Mouse (Mus musculus): ENCODE data around the gene Tppp. TPM values are rescaled to one million over a fixed set of nuclear protein-coding genes. Genes with fewer than 3 reads are reported as not detected.
"Not testable (repeated sequence)": the region's sequence is repeated elsewhere in the genome, so short reads cannot be mapped to it uniquely, and the experiment has no call there.

Gene Tppp
- polyA plus RNA-seq, 1 experiment from 2014 or later: 1.6 TPM

DNA sequence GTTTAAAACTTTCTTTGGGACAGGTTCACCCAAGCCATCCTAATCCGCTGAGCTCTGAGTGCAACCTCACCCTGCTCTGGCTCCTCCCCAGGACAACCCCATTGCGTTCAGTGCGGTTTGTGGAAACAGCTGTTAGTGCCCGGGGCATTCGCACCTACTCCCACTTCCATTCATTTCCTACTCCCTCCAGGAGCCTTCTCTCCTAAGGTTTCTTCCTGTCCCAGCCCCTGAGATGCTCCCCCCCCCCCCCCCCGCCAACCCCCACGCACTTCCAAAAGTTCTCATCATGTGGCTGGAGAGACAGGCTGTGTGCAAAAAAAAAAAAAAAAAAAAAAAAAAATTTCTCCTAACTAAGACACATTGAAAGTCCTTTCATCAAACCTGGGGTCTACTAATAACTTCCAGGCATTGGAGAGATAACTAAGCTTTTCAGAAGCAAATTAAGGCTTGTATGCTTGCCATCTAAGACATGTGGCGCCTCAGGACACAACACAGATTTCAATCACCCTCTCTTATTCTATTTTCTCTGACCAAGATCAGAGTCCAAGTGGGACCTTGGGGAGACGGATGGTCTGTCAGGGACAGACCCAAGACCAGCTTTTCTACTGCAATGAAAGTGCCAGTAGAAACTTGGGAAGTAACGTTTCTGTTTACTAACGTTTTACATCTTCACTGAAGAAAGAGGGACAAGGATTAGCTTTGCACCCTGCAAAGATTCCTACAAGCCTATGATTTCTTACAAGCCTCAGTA, 53.3 kb downstream of the Tppp start:
- Histone ChIP-seq H3K4me1 (no peaks in the 10 kb centered on the region), H3K27ac (replicated peaks) (no peak overlapping the region), H3K27me3 (no peaks in the 10 kb centered on the region), H3K4me2 (replicated peaks) (peak overlapping the region; percentile 49), H3K9ac (no peak overlapping the region), H3K9me3 (replicated peaks) (no peaks in the 10 kb centered on the region), H3K36me3 (no peaks in the 10 kb centered on the region), H3K4me3 (replicated peaks) (peak overlapping the region; percentile 91)
- ATAC-seq (ENCODE audit: insufficient number of reproducible peaks, low FRiP score, low TSS enrichment, low read depth): no peak
- WGBS: 20% methylated on average over 10 of the region's 11 CpGs

DNA sequence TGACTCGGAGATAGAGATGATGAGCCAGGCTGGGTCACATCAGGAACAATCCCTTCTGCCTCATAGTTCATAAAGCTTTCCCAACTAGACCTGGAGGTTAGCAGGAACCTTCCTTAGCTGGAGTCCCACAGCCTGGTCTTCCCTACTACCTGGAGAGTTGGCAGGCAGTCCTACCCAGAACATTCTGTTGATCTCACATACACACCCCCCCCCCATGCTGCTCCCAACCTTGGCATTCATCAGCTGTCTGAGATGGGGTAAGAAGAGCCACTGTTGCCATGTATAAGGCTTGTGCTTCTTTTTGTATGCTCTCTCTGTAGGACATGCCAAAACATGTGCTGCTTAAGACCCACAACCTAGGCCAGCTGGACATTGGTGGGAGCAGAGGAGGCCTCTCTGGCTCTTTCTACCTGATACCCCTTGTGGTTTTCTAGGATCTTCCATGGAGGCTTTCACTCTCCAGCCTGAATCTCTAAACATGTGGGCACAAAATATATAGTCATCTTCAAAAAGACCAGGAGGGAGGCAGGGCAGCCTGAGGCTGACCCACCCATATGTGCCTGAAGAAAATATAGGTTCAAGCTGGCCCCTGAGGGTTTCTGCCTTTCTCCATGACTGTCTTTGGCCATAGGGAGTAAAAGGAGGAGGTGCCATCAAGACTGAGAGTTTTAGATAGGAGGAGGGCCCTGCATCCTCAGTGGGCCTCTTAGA, 54.3 kb downstream of the Tppp start:
- WGBS: 89% methylated on average over 1 of the region's 1 CpGs
- Histone ChIP-seq H3K27me3 (no peaks in the 10 kb centered on the region), H3K4me2 (replicated peaks) (no peak overlapping the region), H3K9me3 (replicated peaks) (no peaks in the 10 kb centered on the region), H3K36me3 (no peaks in the 10 kb centered on the region), H3K9ac (no peak overlapping the region), H3K27ac (replicated peaks) (no peak overlapping the region), H3K4me3 (replicated peaks) (no peak overlapping the region), H3K4me1 (no peaks in the 10 kb centered on the region)
- no peak for ATAC-seq (ENCODE audit: insufficient number of reproducible peaks, low FRiP score, low TSS enrichment, low read depth)

DNA sequence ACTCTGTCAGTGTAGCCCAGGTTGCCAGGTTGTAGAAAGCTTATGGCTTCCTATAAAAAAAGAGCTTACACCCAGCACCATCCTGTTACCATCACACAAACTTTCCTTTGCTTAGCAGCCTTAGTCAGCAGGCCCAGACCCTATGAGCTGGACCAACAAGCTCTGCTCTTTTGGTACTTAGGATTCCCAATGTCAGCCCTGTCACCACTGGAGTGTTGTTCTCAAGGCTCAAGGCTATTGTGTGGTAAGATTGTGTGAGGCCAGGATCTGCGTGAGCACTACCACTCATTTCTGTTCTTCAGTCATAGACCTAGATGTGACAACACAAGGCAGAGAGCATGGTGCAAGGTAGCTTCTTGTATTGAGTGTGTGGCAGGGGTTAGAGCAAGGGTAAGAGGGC, 57.4 kb downstream of the Tppp start:
- WGBS: 73% methylated on average over 1 of the region's 1 CpGs
- H3K4me1 ChIP-seq: no peaks in the 10 kb centered on the region
- H3K9ac ChIP-seq: no peak overlapping the region
- ATAC-seq (ENCODE audit: insufficient number of reproducible peaks, low FRiP score, low TSS enrichment, low read depth): no peak
- H3K36me3 ChIP-seq: no peaks in the 10 kb centered on the region
- no peak overlapping the region for H3K4me3 ChIP-seq (replicated peaks)
- H3K27ac ChIP-seq (replicated peaks): no peak overlapping the region
- H3K9me3 ChIP-seq (replicated peaks): no peaks in the 10 kb centered on the region
- no peak overlapping the region for H3K4me2 ChIP-seq (replicated peaks)
- H3K27me3 ChIP-seq: no peaks in the 10 kb centered on the region; the same call in 1 of the 2 replicates

DNA sequence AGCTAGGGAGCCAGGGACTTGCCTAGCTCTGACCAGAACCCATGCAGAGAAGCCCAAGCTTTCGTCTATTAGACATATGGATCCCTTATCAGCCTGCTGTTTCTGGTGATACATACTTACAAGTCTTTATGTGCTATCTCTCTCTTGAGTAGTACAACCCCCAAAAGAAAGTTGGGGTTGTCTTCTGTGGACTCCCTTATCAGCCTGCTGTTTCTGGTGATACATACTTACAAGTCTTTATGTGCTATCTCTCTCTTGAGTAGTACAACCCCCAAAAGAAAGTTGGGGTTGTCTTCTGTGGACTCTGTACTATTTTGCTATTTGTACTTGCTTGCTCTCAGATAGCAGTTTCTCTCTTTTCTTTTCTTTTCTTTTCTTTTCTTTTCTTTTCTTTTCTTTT, 62.0 kb downstream of the Tppp start:
- not testable (repeated sequence) for H3K9ac ChIP-seq; H3K36me3 ChIP-seq; H3K9me3 ChIP-seq (replicated peaks); H3K27me3 ChIP-seq; H3K27ac ChIP-seq (replicated peaks); ATAC-seq (ENCODE audit: insufficient number of reproducible peaks, low FRiP score, low TSS enrichment, low read depth); H3K4me3 ChIP-seq (replicated peaks); H3K4me1 ChIP-seq; H3K4me2 ChIP-seq (replicated peaks)
- WGBS: 66% methylated on average over 1 of the region's 1 CpGs

DNA sequence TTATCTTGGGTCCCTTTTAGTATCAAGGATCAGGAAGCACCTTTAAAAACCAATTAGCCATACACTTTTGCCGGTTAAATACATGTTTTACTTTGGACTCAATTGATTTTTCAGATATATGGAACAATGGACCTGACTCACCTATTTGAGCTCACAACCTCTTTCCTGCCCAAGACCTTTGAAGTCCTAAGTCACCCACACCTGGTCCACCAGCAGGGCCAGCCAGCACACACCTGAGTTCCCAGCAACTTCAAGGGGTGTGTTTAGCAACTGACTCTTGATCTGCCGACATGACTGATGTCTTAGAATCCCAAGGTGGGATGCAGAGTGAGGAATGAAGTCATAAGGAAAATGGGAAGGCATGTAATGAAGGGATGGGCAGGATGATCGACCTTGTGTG, 62.5 kb downstream of the Tppp start:
- no peaks in the 10 kb centered on the region for H3K9me3 ChIP-seq (replicated peaks)
- H3K4me1 ChIP-seq: no peaks in the 10 kb centered on the region
- no peak for ATAC-seq (ENCODE audit: insufficient number of reproducible peaks, low FRiP score, low TSS enrichment, low read depth)
- H3K4me3 ChIP-seq (replicated peaks): no peak overlapping the region
- H3K9ac ChIP-seq: no peak overlapping the region
- no peaks in the 10 kb centered on the region; the same call in 1 of the 2 replicates for H3K27me3 ChIP-seq
- no peak overlapping the region for H3K27ac ChIP-seq (replicated peaks)
- no peaks in the 10 kb centered on the region for H3K36me3 ChIP-seq
- 80% methylated on average over 3 of the region's 3 CpGs for WGBS
- H3K4me2 ChIP-seq (replicated peaks): no peak overlapping the region

DNA sequence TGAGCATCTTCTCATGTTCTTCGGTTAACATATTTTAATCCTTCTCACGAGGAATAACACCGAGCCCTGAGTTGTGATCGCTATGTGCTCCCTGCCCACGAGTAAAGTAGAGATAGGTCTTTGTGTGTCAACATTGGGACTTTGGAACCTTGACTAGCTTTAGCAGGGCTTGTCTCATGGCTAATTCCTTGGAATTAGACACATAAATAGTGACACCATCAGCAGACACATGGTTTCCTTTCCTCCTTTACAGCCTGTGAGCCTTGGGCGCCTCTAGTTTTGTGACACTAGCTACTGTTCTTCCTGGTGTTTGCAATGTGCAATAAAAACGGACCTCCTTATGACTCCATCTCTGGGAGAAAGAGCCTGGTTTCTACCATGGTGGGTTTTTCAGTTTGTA, 64.2 kb downstream of the Tppp start:
- ATAC-seq (ENCODE audit: insufficient number of reproducible peaks, low FRiP score, low TSS enrichment, low read depth): no peak
- no peaks in the 10 kb centered on the region for H3K36me3 ChIP-seq
- H3K4me3 ChIP-seq (replicated peaks): no peak overlapping the region
- H3K9ac ChIP-seq: no peak overlapping the region
- H3K27me3 ChIP-seq: no peaks in the 10 kb centered on the region; the same call in 1 of the 2 replicates
- WGBS: 86% methylated on average over 7 of the region's 7 CpGs
- H3K27ac ChIP-seq (replicated peaks): no peak overlapping the region
- H3K9me3 ChIP-seq (replicated peaks): no peaks in the 10 kb centered on the region
- H3K4me2 ChIP-seq (replicated peaks): no peak overlapping the region
- no peaks in the 10 kb centered on the region for H3K4me1 ChIP-seq

Other genes starting within 250 kb of the Tppp start
- 40.2 and 42.1 TPM in 2 replicates for gene Nkd2, start 161.8 kb upstream of the Tppp start, polyA plus RNA-seq (2015; fragmentation: Nextera tagmentation; extraction: Ambion mirVana)
- gene Trip13, start 71.6 kb upstream of the Tppp start, polyA plus RNA-seq (2015; fragmentation: Nextera tagmentation; extraction: Ambion mirVana): 26.2 and 28.2 TPM in 2 replicates
- gene Brd9, start 71.6 kb upstream of the Tppp start, polyA plus RNA-seq (2015; fragmentation: Nextera tagmentation; extraction: Ambion mirVana): 48.2 and 53.4 TPM in 2 replicates
- gene Zdhhc11, start 45.6 kb upstream of the Tppp start, polyA plus RNA-seq (2015; fragmentation: Nextera tagmentation; extraction: Ambion mirVana): not detected in 2 replicates
- gene Cep72, start 52.9 kb downstream of the Tppp start, polyA plus RNA-seq (2015; fragmentation: Nextera tagmentation; extraction: Ambion mirVana): 9.7 and 11.3 TPM in 2 replicates
- 0.12 TPM in 2 replicates for gene Slc9a3, start 112.0 kb downstream of the Tppp start, polyA plus RNA-seq (2015; fragmentation: Nextera tagmentation; extraction: Ambion mirVana)
- gene Exoc3, start 199.3 kb downstream of the Tppp start, polyA plus RNA-seq (2015; fragmentation: Nextera tagmentation; extraction: Ambion mirVana): 69.2 and 82.9 TPM in 2 replicates